Mouse (Mus musculus): ENCODE data around the gene Pcdh7. TPM values are rescaled to one million over a fixed set of nuclear protein-coding genes. Genes with fewer than 3 reads are reported as not detected.

Pcdh7 gene
- total RNA-seq, 2 experiments from 2014 or later: 83.9 to 89.1 TPM

DNA sequence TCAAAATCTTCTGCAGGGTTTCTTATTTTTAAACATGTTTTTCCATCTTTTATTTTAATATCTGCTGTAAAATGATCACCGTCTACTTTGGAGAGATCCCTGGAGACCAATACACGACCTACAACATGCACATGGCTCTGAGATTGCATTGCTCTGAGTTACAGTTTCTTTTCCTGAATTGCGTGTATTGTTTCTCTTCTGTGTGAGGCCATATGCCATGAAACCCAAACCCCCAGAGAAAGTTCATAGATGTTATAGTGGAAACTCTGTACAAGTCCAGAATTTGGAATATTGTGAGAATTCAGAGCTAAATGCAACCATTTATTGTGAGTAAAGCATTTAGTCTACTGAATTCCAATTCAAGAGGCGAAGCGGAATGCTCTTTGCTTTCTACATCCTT lies 203.4 kb downstream of the Pcdh7 start:
- DNase-seq: no peak

DNA sequence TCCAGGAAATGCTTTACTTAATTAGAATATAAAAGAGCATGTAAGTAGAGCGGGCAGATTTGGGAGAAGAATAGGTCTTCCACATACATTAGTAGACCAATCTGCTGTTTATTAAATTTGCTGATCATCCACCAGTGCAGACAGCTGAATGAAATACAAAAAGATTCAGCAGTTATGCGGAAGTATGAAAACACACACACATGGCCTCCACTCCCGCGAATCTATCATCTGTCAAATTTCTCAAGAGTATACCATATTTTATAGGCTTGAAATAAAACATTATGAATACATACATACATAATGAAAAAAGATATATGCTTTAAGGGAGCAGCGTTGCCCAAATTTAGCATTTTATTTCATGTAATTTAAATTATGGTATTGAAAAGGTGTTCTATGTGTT lies 213.6 kb downstream of the Pcdh7 start:
- DNase-seq: no peak

DNA sequence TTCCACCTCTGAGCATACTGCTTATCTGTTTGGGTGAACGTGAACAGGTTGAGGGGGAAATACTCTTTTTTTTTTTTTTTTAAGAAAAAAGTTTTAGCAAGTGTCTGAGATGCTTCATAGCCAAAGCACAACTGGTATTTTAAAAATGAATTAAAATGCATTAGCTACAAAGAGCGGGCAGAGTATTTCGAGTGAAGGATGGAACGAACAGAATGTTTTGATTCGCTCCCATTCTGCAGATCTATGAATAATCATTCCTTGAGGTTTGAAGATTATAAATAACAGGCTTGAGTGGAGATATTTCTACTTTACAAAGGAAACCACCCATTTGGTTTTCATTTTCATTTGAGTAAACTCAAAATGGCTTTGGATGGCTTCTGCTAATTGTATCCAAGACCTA lies 214.0 kb downstream of the Pcdh7 start:
- no peak for DNase-seq

DNA sequence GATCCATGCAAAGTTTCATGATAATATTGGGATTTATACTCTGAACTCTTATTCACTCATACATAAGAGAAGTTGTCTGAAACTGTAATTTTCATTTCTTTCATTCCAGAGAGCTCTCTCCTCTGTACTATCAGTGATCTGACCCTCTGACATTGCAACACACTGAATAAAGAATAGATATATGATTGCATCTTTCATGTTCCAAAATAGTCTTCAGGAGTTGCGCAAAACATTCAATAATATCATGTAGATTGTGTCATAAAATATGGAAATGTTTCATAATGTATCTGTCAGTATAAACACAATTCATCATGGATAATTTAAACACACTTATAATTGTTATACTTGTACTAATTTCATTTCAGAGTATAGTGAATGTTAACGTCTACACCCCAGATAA lies 216.9 kb downstream of the Pcdh7 start:
- no peak for DNase-seq

DNA sequence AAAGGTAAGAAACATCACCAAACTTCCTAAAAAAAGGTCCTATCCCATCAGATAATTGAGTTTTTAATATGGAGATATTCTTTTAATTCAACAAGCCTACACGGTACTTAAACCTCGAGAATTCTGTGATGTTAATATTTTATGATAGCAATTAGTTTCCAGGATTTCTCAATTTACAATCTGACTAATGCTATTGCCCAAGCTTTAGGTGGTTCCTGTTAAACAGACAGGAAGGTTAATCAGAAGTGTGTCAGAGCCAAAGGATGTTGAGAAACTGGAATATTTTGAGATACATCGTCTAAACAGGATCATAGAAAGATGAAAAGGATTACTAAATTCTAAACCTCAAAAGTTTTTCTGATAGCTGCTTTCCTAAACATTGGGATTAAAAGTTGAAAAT lies 222.7 kb downstream of the Pcdh7 start:
- no peak for DNase-seq

DNA sequence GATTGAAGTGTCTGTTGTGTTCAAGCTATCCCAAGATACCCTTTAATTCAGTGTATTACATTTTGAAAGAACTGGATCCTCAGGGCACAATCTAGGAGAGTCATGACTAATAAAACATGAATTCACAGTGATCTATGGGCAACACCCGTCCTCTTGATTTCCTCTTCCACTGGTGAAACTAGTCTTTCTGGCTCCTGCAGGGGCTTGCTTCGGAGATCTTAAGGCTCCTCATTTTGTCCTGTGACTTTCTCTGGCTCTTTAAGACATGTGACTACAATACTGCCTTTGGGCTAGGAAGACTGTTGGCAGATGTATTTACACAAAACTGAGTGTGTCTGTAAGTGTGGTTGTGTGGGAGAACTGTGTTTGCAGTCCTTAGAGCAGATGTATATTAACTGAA lies 225.4 kb downstream of the Pcdh7 start:
- DNase-seq: no peak

DNA sequence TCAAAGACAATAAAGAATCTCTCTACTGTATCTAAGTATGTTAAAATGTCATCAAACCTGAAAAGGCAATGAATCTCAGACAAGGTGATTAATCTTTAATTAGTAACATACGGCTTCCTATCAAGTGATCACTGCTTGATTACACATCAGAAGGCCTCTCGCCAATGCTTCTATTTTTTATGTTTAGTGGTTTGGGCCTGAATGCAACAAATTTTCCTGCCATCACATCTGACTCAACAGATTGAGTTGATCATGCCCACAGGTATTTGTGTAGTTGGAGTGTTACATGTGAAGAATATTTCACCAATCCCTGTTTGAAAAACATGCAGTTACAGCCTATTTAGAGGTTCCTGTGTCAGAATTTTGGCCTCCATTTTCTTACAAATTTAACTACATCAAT lies 225.8 kb downstream of the Pcdh7 start:
- no peak for DNase-seq

DNA sequence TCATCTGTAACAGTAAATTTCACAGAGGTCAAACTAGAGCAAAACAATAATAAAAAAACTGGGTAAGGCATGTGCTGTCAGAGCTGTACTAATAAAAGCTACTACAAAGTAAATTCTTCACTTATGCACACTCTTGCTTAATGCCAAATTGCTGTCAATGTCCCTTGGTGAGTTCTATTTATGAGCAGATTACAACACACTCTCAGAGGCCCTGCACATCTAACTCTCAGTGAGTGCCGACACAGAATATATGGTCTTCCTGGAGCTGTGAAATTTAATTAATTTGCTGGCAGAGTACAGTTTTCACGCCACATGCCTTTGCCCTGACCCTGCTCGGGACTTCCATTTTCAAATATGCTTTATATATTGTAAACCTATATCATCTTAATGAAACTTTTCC lies 227.7 kb downstream of the Pcdh7 start:
- DNase-seq: peak; percentile 22 to 52

DNA sequence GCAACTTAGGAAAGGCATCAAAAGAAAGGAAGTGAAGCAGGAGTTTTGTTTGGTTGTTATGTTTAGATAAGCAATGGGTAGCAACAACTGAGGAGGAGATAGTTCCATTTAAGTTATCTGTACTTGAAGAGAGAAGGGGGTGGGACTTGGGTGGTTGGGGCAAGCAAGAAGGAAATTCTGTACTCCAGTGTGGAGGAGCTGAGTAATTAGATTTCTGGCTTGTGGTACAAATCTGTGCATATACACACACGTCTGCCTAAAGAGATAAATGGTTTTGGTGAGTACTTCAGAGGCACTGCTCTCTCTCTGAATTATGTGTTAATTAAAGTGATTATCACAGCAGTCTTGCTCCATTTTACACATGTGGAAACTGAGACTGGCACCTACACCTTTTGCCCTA lies 241.6 kb downstream of the Pcdh7 start:
- DNase-seq: no peak

DNA sequence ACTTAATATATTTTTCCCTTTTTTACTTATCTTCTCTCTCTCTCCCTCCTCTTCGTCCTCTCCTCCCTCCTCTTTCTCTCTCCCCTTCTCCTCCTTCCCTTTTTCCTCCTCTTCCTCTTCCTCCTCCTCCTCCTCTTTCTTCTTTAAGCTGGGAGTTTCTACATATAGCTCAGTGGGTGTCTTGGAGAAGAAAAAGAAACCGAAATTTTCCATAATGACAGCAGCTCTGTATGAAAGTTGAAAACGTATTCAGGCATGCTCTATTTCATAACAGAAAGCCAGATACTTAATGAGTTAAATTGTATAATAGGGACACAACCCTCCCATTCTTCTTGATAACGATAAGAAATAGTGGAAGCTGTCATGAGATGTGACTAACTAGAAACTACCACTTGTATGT lies 246.0 kb downstream of the Pcdh7 start:
- no peak for DNase-seq

DNA sequence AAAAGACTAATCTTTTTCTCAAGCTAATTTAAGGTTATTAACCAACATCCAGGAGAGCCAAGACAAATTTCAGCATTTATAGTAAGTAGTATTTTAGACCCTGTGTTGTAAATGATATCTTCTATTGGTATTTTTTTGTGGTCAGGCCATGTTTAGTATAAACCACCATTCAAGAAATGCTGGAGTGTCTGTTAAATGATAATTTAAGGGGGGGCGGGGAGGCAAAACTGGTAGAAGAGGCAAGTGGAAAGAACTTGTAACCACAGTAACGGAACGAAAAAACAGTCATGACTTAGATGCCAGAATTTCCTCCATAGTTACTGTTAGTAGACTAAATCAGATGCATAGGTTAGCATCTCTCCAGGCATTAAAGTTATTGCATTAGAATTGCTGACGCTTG lies 246.4 kb downstream of the Pcdh7 start:
- DNase-seq: no peak

DNA sequence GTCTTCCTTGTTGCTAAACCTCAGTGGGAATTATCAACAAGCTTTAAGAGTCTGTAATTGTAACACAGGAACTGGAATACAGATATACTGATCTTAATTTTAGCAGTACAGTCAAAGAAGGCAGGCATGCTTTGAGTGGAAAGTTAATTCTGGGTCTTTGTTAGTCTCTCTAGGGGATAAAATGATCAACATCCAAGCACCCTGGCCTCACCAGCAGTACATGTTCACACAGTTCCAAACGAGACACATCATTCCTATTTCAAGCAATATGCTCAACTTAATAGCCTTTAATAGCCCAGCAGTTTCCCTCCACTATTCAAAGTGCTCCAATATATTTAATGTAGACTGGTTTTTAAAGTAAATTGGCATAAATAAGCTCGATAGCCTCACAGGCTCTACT lies 275.8 kb downstream of the Pcdh7 start:
- peak in 1 of 2 experiments; percentile 7 for DNase-seq

DNA sequence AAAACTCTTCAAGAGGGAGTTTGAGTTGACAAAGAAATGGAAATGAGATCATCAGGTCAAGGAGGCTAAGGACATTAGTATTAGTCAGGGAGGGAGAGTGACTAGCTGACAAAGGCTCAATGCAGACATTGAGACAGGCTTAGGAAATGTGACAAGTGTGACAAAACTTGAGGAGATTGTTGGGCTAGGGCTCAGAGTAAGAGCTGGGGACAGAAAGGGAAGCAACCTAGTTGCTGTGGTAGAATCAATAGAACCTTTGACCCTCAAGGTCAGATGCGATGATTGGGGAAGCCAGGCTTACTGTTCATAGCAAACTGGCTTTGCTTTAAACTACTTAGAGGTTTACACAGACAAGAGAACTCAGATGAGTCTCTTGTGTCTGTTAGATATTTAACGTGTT lies 303.6 kb downstream of the Pcdh7 start:
- DNase-seq: no peak

DNA sequence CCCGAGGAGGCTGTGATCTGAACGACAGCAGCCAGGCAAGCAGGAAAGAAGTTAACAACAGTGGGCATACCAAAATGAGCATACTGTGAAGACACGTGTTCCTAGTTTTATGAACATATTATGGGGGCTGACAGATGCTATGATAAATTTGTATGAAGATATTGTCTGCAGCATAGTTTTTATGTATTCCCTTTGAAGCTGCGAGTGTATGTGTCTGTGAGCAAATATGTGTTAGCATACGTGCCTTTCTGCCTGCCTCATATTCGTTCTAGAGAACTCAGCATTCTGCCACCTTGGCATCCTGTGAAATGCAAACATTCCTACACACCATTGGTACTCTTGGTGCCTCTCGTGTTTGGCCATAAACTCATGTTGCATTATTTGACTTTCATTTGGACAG lies 307.4 kb downstream of the Pcdh7 start:
- no peak for DNase-seq

DNA sequence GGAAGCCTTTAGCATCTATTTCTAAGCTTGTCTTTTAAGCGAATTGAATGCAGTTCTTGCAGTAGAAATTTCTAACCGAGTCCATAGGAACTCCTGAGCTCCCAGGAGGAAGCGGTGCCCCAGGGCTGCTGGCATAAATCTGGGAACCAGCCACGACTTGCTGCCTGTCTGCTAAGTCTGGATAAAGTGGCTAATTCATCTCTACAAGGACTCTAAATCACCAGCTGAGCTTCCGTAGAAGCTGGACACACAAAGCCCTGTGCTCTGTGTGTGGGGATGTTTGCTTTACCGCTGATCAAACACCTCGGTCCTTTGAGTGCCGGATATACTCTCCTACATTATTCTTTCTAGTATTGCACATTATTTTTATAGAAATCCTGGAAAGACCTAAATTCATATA lies 308.0 kb downstream of the Pcdh7 start:
- DNase-seq: no peak

DNA sequence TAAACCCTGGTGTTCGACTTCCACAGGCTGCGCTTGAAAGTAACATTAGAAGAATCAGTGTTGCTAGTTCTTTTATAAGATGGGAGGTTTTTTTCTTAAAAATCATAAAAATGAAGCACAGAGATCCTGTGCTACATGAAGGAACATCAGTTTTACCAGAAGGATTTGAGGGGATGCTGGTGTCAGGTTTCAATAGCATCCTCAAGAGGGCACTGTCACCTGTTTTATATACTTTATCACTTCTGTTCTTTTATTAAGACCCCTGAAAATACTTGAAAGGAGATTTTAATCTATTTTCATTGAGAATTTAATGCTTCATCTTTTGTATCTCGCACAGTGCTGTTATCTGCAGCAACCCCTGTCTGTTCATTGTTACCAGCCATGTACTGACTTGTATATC lies 322.1 kb downstream of the Pcdh7 start:
- no peak for DNase-seq

DNA sequence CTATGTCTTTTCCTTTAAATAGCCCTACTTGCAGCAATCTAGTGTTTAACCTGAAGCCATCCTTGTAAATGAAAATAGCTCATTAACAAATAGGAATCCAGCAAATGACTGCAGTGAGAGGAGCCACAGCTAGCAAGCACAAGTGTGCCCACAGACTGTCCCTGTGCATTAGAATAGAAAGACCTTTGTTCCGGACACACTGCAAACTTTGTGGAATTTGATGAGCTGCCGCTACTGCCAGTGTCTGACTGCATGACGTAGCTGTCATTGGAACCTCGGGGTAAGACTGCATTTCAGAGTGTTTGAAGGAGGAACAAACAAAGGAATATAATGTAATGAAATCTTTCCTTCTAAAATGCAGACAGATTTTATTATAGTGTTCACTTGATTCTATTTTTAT lies 326.4 kb downstream of the Pcdh7 start:
- DNase-seq: peak in 1 of 2 experiments; percentile 10

DNA sequence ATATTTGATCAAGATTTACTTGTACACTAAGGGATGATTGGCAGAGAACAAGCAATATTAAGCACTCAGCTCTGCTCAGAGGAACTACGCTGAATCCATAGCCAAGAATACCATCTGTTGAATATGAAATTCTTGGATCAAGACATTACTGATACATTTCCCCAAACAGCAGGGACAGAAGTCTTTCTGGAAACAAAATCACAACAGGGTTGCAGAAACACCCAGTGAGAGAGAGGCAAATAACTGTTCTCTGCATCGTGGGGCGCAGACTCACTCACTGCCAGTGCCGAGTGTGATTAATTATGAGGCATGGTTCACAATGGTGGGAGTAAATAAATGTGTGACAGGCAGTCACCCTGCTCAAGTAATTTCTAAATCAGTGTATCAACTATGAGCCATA lies 363.3 kb downstream of the Pcdh7 start:
- DNase-seq: no peak

DNA sequence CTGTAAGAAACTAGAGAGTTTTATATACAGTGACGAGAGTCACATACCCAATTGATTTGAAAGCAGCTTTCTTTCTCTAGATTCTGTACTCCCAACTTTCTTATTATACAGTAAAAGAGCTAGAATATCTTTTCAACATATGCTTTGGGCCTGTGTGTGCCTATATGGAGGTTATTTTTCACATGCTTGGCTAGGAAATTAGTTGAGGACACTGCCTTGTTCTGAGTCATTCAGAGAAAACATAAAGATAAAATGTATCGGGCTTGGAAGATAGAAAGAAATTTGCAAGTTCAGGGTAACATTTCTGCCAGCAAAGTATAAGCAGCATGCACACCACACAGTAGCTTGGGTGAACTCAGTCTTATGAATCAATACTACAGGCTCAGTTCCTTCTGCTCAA lies 364.5 kb downstream of the Pcdh7 start:
- DNase-seq: no peak

DNA sequence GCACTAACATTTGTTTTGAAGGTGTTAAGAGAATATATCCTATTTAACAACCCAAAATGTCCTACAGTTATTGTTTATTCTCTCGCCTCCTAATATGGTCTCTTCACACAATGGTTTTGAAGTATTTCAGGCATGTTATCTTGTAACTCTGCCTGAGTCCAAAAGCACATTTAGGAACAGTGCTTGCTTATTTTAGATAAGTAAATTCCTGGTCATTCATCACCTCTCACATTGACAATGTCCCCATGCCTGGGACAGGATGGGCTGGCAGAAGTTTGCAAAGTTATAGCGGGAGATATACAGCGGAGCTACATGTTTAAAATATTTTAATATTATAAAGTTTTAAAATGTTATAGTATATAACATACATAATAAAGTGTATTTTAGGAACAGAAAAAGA lies 365.3 kb downstream of the Pcdh7 start:
- peak; percentile 29 to 31 for DNase-seq

DNA sequence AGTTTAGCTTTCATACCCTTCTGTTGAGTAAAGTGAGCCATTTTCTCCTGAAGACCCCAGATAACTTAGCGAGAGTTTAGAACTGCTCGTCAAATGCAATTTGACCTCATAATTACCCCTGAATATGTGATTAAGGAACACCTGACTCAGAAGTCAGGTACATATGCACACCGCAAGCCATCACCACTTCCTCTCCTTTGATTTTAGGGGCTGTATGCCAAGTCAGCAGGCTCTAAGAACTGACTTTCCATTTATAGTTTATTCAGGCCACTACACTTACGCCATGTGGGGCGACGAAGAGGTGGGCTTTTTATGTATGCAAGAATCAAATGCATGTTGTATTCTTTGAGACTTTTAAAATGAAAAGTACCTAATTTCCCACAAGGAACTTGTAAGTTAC lies 366.2 kb downstream of the Pcdh7 start:
- peak; percentile 36 to 45 for DNase-seq

DNA sequence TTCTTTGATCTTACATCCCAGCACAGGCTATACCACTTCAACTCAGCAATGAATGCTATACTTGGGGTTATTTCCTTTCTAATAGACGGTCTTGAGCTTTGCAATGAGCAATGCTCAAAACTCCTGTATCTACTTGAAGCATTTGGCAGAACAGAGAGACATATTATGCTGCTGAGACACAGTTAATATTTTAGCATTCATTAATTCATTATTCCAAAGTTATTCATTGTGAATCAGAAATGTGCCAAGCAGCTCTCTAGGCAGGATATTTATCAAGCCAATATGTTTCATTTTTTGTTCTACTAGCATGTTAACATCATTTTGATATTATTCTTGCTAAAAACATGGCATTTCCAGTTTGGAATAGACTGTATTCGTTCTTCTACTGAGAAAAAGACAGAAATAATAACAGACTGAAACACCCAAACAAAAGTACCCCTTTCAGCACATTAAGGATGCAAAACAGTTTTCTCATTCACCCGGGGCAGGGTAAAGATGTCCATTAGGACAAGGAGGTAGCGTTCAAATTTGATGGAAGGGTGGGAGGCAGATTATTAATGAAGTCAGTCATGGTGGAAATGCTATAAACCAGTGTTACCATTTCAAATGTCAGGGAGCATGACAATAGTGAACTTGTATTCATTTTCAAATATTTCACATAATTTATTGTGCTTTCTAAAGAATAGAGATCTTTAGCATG lies 391.0 kb downstream of the Pcdh7 start:
- DNase-seq: no peak

DNA sequence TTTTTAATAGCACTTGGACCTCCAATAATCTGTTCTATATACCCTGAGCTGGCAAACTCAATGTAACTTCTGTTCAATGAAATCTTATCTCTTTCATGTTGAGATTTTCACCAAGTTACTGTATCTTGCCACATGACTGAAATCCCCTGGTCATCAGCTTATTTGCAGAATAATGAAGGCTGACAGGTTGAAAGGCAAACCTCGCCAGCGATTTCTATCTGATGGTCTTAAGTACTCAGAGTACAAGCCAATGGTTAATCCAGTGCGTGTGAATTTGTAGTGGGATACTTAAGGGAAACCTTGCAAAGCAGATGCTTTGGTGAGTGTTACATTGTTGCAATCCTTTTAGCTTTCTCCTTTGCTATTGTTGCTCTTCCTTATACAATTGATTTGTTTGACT lies 398.3 kb downstream of the Pcdh7 start:
- no peak for DNase-seq

DNA sequence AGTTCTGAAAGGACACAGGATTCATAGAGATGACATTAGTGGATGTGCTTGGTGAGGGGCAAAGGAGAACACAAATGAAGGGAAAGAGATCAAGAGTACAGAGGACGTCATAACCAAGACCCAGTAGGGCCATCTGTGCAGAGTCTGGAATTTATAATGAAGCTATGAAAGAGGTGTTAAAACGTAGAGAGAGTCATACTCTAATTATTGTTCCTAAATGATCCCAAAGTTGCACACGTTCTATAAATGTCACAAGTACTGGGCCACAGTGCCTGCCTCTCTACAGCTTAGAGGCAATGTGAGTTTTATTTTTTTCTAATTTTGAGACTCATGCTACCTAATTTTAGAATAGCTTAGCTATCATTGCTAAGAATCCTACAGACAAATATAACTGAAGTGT lies 400.1 kb downstream of the Pcdh7 start:
- DNase-seq: no peak
